12 mouse cellular contexts compared by ENCODE assay signal in the genomic region with DNA sequence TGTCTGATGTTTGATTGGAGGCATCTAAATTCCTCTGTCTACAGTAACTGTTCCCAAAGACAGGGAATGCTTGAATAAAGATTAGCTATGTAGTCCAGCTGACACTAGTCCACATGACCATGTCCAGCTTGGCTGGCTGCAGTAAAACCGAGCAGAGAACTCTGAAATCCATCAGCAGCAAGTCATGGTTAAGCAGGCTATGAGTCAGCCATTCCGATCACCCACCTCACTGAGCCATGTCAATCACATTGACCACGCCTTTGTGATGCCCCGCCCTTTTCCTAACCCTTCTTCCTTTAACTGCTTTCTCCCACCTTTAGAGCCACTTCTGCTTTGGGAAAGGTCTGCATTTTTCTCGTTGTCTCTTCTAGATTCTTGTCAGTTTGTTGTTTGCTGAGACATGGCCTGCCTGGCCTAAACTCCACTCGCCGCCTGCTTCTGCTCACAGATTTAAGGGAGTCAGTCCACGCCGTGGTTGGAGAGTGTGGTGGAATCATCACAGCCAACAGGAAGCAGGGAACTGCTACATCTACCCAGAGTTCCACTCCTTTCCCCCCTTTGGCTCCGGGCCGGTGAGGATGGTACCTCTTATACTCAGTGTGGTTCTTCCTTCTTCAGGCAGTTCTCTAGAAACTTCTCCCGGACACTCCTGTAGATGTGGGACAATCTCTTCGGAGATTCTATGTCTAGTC.
DNase-seq lines count a peak whose midpoint lies in the region; ATAC-seq and TF ChIP-seq lines count a peak whose summit lies in the region.
"Had no signal": no experiment of that assay in that cellular context is flagged by ENCODE, and none has a peak within 500 bp of the region (broad histone marks: within the 10 kb centered on the region; RNA-seq: fewer than 3 reads in every experiment).

No protein-coding gene starts in this region.

- DNase-seq in lung, postnatal 14 days = peak; percentile 3
- DNase-seq in lung, postnatal 10 days = no peak
- DNase-seq in NIH3T3 (ENCODE audit: low read depth) = peak; percentile 84
- peak; percentile 21 for DNase-seq in kidney, postnatal 0 days (ENCODE audit: low spot score)
- no peak for DNase-seq in right cerebral cortex, postnatal 36 days (ENCODE audit: low spot score in 2 of 2)
- no peak for DNase-seq in left cerebral cortex, postnatal 10 days (ENCODE audit: extremely low spot score in 1 of 2, low spot score in 2 of 2)
- DNase-seq: cerebellum, adult 9-11 months; gastrocnemius, postnatal 36 days had no signal

- H3K4me1 ChIP-seq in kidney, postnatal 0 days (replicated peaks; ENCODE audit: insufficient read depth, low read length) = no peaks in the 10 kb centered on the region
- H3K4me1 ChIP-seq in olfactory bulb, adult 2 months (ENCODE audit: control insufficient read depth, insufficient read depth, low read length) = peaks cover 6% of the 10 kb centered on the region
- H3K4me1 ChIP-seq in hindbrain, embryonic 12.5 days = no peaks in the 10 kb centered on the region
- H3K4me1 ChIP-seq: embryonic facial prominence, embryonic 12.5 days; forebrain, embryonic 15.5 days had no signal

- ATAC-seq in kidney, postnatal 0 days (replicated peaks; ENCODE audit: low FRiP score, low read depth) = peak; percentile 52; the same call in 1 of the 2 replicates
- no peak for ATAC-seq in hindbrain, embryonic 12.5 days (ENCODE audit: low FRiP score)
- ATAC-seq: forebrain, embryonic 15.5 days had no signal

- no peak for TF ChIP-seq CTCF in kidney, postnatal 0 days (IDR thresholded peaks at IDR 0.05; ENCODE audit: low read depth)
- no peak for TF ChIP-seq CTCF in olfactory bulb, adult 2 months (IDR thresholded peaks at IDR 0.05; ENCODE audit: insufficient read depth, low read depth, low read length)

- 82% methylated on average over 13 of the region's 13 CpGs for WGBS in kidney, postnatal 0 days
- WGBS in olfactory bulb, adult 2 months = 88% methylated on average over 13 of the region's 13 CpGs
- WGBS in hindbrain, embryonic 12.5 days = 91% methylated on average over 13 of the region's 13 CpGs

- H3K9ac ChIP-seq in kidney, postnatal 0 days (ENCODE audit: low read depth, low read length) = no peak overlapping the region
- H3K9ac ChIP-seq in hindbrain, embryonic 12.5 days = no peak overlapping the region
- H3K9ac ChIP-seq: embryonic facial prominence, embryonic 12.5 days; forebrain, embryonic 15.5 days had no signal

- TF ChIP-seq POLR2A in olfactory bulb, adult 2 months (IDR thresholded peaks at IDR 0.05; ENCODE audit: insufficient read depth, low read depth, low read length) = no peak

- no peak overlapping the region for H3K27ac ChIP-seq in kidney, postnatal 0 days
- H3K27ac ChIP-seq in olfactory bulb, adult 2 months (ENCODE audit: insufficient read depth, low read depth, low read length) = peak overlapping the region; percentile 88
- H3K27ac ChIP-seq in hindbrain, embryonic 12.5 days = no peak overlapping the region
- H3K27ac ChIP-seq: embryonic facial prominence, embryonic 12.5 days; forebrain, embryonic 15.5 days had no signal

- no peak overlapping the region for H3K4me3 ChIP-seq in kidney, postnatal 0 days (replicated peaks; ENCODE audit: low read depth, low read length)
- H3K4me3 ChIP-seq in olfactory bulb, adult 2 months (ENCODE audit: insufficient read depth, low read depth, low read length) = no peak overlapping the region
- no peak overlapping the region for H3K4me3 ChIP-seq in hindbrain, embryonic 12.5 days
- H3K4me3 ChIP-seq: embryonic facial prominence, embryonic 12.5 days; forebrain, embryonic 15.5 days had no signal

- no peaks in the 10 kb centered on the region for H3K9me3 ChIP-seq in kidney, postnatal 0 days (replicated peaks; ENCODE audit: low read length)
- H3K9me3 ChIP-seq in hindbrain, embryonic 12.5 days (replicated peaks) = 0 out of 2 replicates have a peak, but pooled peaks cover 4% of the 10 kb centered on the region
- H3K9me3 ChIP-seq: embryonic facial prominence, embryonic 12.5 days; forebrain, embryonic 15.5 days had no signal

- no peaks in the 10 kb centered on the region for H3K27me3 ChIP-seq in kidney, postnatal 0 days (ENCODE audit: insufficient read depth, low read length)
- H3K27me3 ChIP-seq in hindbrain, embryonic 12.5 days = no peaks in the 10 kb centered on the region
- H3K27me3 ChIP-seq: embryonic facial prominence, embryonic 12.5 days; forebrain, embryonic 15.5 days had no signal

- no peak overlapping the region for H3K4me2 ChIP-seq in kidney, postnatal 0 days (ENCODE audit: low read length)
- no peak overlapping the region for H3K4me2 ChIP-seq in hindbrain, embryonic 12.5 days (replicated peaks)
- H3K4me2 ChIP-seq: embryonic facial prominence, embryonic 12.5 days; forebrain, embryonic 15.5 days had no signal

- H3K36me3 ChIP-seq in kidney, postnatal 0 days (ENCODE audit: insufficient read depth, low read length) = no peaks in the 10 kb centered on the region
- no peaks in the 10 kb centered on the region for H3K36me3 ChIP-seq in hindbrain, embryonic 12.5 days
- H3K36me3 ChIP-seq: embryonic facial prominence, embryonic 12.5 days; forebrain, embryonic 15.5 days had no signal

- intact Hi-C loops in left cerebral cortex, postnatal 10 days (cut with DNase I) = no loop called here

Comparison
In these comparisons a context has a peak if more than half of its experiments do, and no peak if none do; other contexts are left out.
1. DNase-seq: peak in lung, postnatal 14 days (single experiment), NIH3T3 (single experiment) and kidney, postnatal 0 days (single experiment); none in lung, postnatal 10 days (single experiment), right cerebral cortex, postnatal 36 days (0 of 2) and left cerebral cortex, postnatal 10 days (0 of 2).